Mouse (Mus musculus) liver, embryonic 16.5 days (tissue): Measurements from ENCODE around the gene Mylk3. TPM values are rescaled to one million over a fixed set of nuclear protein-coding genes. Genes with fewer than 3 reads are reported as not detected.
A peak's percentile ranks its signal among the peaks of the same experiment; 100 is the strongest.

Experiments used
- ATAC-seq: fragments of 200-750 bp; cut with Nextera tagmentation; 2 replicates; pipeline ENCODE4 v1.8.0; 2017; ENCODE audit warnings: low read depth, mild to moderate bottlenecking, moderate number of reproducible peaks, moderate library complexity
- H3K27ac ChIP-seq: fragments of 300-500 bp; sonication (generic); 2 replicates; pipeline ENCODE4 v1.5.1; 2014; ENCODE audit warnings: mild to moderate bottlenecking, low read length
- H3K27me3 ChIP-seq: fragments of 300-500 bp; sonication (generic); 2 replicates; pipeline ENCODE4 v1.6.1; 2014; ENCODE audit warnings: low read depth, low read length, mixed read lengths; ENCODE audit not compliant: control insufficient read depth, insufficient read depth
- H3K36me3 ChIP-seq: fragments of 300-500 bp; sonication (generic); 2 replicates; pipeline ENCODE4 v1.6.1; 2014; ENCODE audit warnings: mild to moderate bottlenecking; ENCODE audit not compliant: control insufficient read depth, insufficient read depth
- H3K4me1 ChIP-seq: fragments of 300-500 bp; sonication (generic); 2 replicates; pipeline ENCODE4 v1.6.1; 2014; ENCODE audit warnings: low read depth, low read length, mixed read lengths; ENCODE audit not compliant: control insufficient read depth
- H3K4me2 ChIP-seq: fragments of 300-500 bp; sonication (generic); 2 replicates; pipeline ENCODE4 v1.6.1; 2014; ENCODE audit warnings: low read depth, low read length, mixed read lengths
- H3K4me3 ChIP-seq: fragments of 300-500 bp; sonication (generic); 2 replicates; pipeline ENCODE4 v1.5.1; 2014; ENCODE audit warnings: low read depth, mild to moderate bottlenecking, low read length
- H3K9ac ChIP-seq: fragments of 300-500 bp; sonication (generic); 2 replicates; pipeline ENCODE4 v1.6.1; 2014; ENCODE audit warnings: low read depth, low read length
- H3K9me3 ChIP-seq: fragments of 300-500 bp; sonication (generic); replicated peaks from 2 replicates; pipeline ENCODE4 v1.6.1; 2016; ENCODE audit warnings: low read length; ENCODE audit not compliant: control insufficient read depth
- WGBS: fragments of 180-500 bp; shearing (Covaris S2); extraction: QIAGEN DNeasy Blood & Tissue Kit; methylation state at CpG from one replicate; pipeline ENCODE4 v1.1.7; 2014; ENCODE audit not compliant: insufficient replicate concordance; 5-methylcytosine and 5-hydroxymethylcytosine counted together
- polyA plus RNA-seq: library from polyadenylated mRNA; unstranded; fragments of >200 nt; fragmentation: Nextera tagmentation; extraction: Ambion mirVana; gene quantifications from 2 replicates; pipeline ENCODE4 v1.2.1, GENCODE M21; 2015

Gene Mylk3
- polyA plus RNA-seq, 1 experiment from 2014 or later: 66.3 TPM

GRCm38 (mm10) chr8:85353287-85353686, 32.9 kb downstream of the Mylk3 start:
- no peaks in the 10 kb centered on the region for H3K27me3 ChIP-seq
- no peak overlapping the region for H3K4me3 ChIP-seq
- WGBS: 84% methylated on average over 4 of the region's 4 CpGs
- H3K27ac ChIP-seq: no peak overlapping the region
- peaks cover 57% of the 10 kb centered on the region for H3K36me3 ChIP-seq
- no peak overlapping the region for H3K9ac ChIP-seq
- ATAC-seq: no peak
- no peaks in the 10 kb centered on the region for H3K9me3 ChIP-seq
- no peaks in the 10 kb centered on the region for H3K4me1 ChIP-seq
- H3K4me2 ChIP-seq: no peak overlapping the region

GRCm38 (mm10) chr8:85339871-85340573, 46.1 kb downstream of the Mylk3 start:
- Histone ChIP-seq H3K36me3 (peaks cover 22% of the 10 kb centered on the region), H3K4me3 (no peak overlapping the region), H3K27ac (no peak overlapping the region), H3K9ac (no peak overlapping the region), H3K27me3 (no peaks in the 10 kb centered on the region), H3K4me2 (no peak overlapping the region), H3K9me3 (no peaks in the 10 kb centered on the region), H3K4me1 (peaks cover 15% of the 10 kb centered on the region)
- no peak for ATAC-seq
- WGBS: 86% methylated on average over 5 of the region's 5 CpGs

GRCm38 (mm10) chr8:85337681-85338080, 48.5 kb downstream of the Mylk3 start:
- Histone ChIP-seq H3K4me2 (no peak overlapping the region), H3K36me3 (peaks cover 19% of the 10 kb centered on the region), H3K9me3 (no peaks in the 10 kb centered on the region), H3K9ac (no peak overlapping the region), H3K4me1 (peaks cover 19% of the 10 kb centered on the region), H3K27ac (no peak overlapping the region), H3K4me3 (no peak overlapping the region), H3K27me3 (no peaks in the 10 kb centered on the region)
- 75% methylated on average over 4 of the region's 4 CpGs for WGBS
- no peak for ATAC-seq

- Histone ChIP-seq H3K27me3 (no peaks in the 10 kb centered on the region), H3K4me1 (peaks cover 19% of the 10 kb centered on the region), H3K4me2 (no peak overlapping the region), H3K9me3 (no peaks in the 10 kb centered on the region), H3K4me3 (no peak overlapping the region), H3K36me3 (peaks cover 16% of the 10 kb centered on the region), H3K9ac (no peak overlapping the region), H3K27ac (peak overlapping the region; percentile 29; the same call in 1 of the 2 replicates)
- WGBS: 68% methylated on average over 6 of the region's 6 CpGs
- no peak for ATAC-seq
These were observed 49.8 kb downstream of the Mylk3 start for GRCm38 (mm10) chr8:85336211-85336933.

- no peak overlapping the region for H3K4me2 ChIP-seq
- no peaks in the 10 kb centered on the region for H3K27me3 ChIP-seq
- H3K4me1 ChIP-seq: peaks cover 19% of the 10 kb centered on the region
- H3K36me3 ChIP-seq: peaks cover 14% of the 10 kb centered on the region
- H3K27ac ChIP-seq: peak overlapping the region; percentile 52; the same call in 1 of the 2 replicates
- no peak overlapping the region for H3K9ac ChIP-seq
- ATAC-seq: peak; percentile 81
- H3K9me3 ChIP-seq: no peaks in the 10 kb centered on the region
- H3K4me3 ChIP-seq: no peak overlapping the region
These were observed 51.0 kb downstream of the Mylk3 start for GRCm38 (mm10) chr8:85335105-85335504.

- WGBS: 80% methylated on average over 1 of the region's 1 CpGs
- Histone ChIP-seq H3K9me3 (no peaks in the 10 kb centered on the region), H3K4me2 (no peak overlapping the region), H3K27me3 (no peaks in the 10 kb centered on the region), H3K4me1 (no peaks in the 10 kb centered on the region), H3K4me3 (no peak overlapping the region), H3K36me3 (peaks cover 37% of the 10 kb centered on the region), H3K9ac (no peak overlapping the region), H3K27ac (no peak overlapping the region)
- no peak for ATAC-seq
These were observed 56.6 kb downstream of the Mylk3 start for GRCm38 (mm10) chr8:85329506-85329905.

GRCm38 (mm10) chr8:85327036-85327435, 59.1 kb downstream of the Mylk3 start:
- Histone ChIP-seq H3K4me2 (no peak overlapping the region), H3K27me3 (no peaks in the 10 kb centered on the region), H3K27ac (no peak overlapping the region), H3K4me3 (no peak overlapping the region), H3K9me3 (no peaks in the 10 kb centered on the region), H3K36me3 (peaks cover 38% of the 10 kb centered on the region), H3K4me1 (no peaks in the 10 kb centered on the region), H3K9ac (no peak overlapping the region)
- WGBS: 77% methylated on average over 9 of the region's 9 CpGs
- ATAC-seq: no peak

GRCm38 (mm10) chr8:85323084-85323483, 63.1 kb downstream of the Mylk3 start:
- Histone ChIP-seq H3K4me3 (no peak overlapping the region), H3K36me3 (peaks cover 33% of the 10 kb centered on the region), H3K4me2 (no peak overlapping the region), H3K9ac (no peak overlapping the region), H3K9me3 (no peaks in the 10 kb centered on the region), H3K4me1 (peaks cover 15% of the 10 kb centered on the region), H3K27ac (no peak overlapping the region), H3K27me3 (no peaks in the 10 kb centered on the region)
- no peak for ATAC-seq
- WGBS: 69% methylated on average over 3 of the region's 3 CpGs

GRCm38 (mm10) chr8:85321981-85322380, 64.2 kb downstream of the Mylk3 start:
- peaks cover 18% of the 10 kb centered on the region for H3K4me1 ChIP-seq
- no peak overlapping the region for H3K9ac ChIP-seq
- H3K9me3 ChIP-seq: no peaks in the 10 kb centered on the region
- H3K4me2 ChIP-seq: no peak overlapping the region
- H3K36me3 ChIP-seq: peaks cover 25% of the 10 kb centered on the region
- H3K27ac ChIP-seq: no peak overlapping the region
- H3K4me3 ChIP-seq: no peak overlapping the region
- WGBS: 84% methylated on average over 15 of the region's 15 CpGs
- no peak for ATAC-seq
- no peaks in the 10 kb centered on the region for H3K27me3 ChIP-seq
